Mouse (Mus musculus) E14TG2a.4 (cell line): ENCODE results near the gene Shq1.

Experiments used
- CTCF ChIP-seq: conservative IDR thresholded peaks from 2 replicates; pipeline ENCODE4 v1.5.1; 2014; ENCODE audit warnings: low read length
- NANOG ChIP-seq: IDR thresholded peaks from 2 replicates; pipeline ENCODE4 v1.6.1; 2014; ENCODE audit warnings: borderline replicate concordance, low read length, mixed read lengths

DNA sequence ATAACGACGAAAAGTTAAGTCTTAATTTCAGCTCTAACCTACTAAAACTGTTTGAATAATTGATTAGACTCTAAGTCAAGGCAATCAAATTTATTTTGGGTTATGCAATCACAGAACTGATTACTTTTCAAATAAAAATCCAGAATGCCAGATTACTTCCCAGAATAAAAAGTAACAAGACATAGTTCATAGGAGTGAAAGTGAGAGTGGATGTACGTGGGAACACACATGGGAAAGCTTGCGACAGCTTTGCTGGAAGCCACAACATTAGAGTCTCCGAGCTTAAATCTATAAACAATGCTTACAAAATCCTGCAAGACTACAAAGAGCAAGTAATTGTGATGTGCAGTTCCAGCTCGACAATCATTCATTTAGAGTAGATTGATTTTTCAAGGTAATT lies 41.9 kb downstream of the Shq1 start:
- TF ChIP-seq CTCF (no peak), NANOG (no peak)
